9 mouse cellular contexts compared by ENCODE assay signal in genomic region chr19:43440112-43440737, GRCm38 (mm10). TPM values are rescaled to one million over a fixed set of nuclear protein-coding genes. Genes with fewer than 3 reads are reported as not detected.
A peak's percentile ranks its signal among the peaks of the same experiment; 100 is the strongest.
DNase-seq lines count a peak whose midpoint lies in the region; TF ChIP-seq lines count a peak whose summit lies in the region.
"Had no signal": no experiment of that assay in that cellular context is flagged by ENCODE, and none has a peak within 500 bp of the region (broad histone marks: within the 10 kb centered on the region; RNA-seq: fewer than 3 reads in every experiment).

Cnnm1 (plus strand) TSS chr19:43440436.

- DNase-seq in gastrocnemius, adult 2 months = peak; percentile 33
- no peak for DNase-seq in gastrocnemius, adult 18-20 months (ENCODE audit: low spot score)
- peak; percentile 91 to 92 for DNase-seq in cerebellum, postnatal 25 days
- DNase-seq in frontal cortex, postnatal 36 days (ENCODE audit: low spot score in 2 of 2) = peak; percentile 77 to 80
- peak; percentile 77 for DNase-seq in kidney, adult 11 months
- peak; percentile 72 for DNase-seq in left cerebral cortex, postnatal 4 days
- DNase-seq in neural tube, embryonic 10.5 days (ENCODE audit: extremely low spot score, low spot score) = peak; percentile 79
- DNase-seq in thymus, adult 18-20 months = peak; percentile 61 to 68

- intact Hi-C loops in gastrocnemius, adult 2 months (cut with DNase I) = no loop called here
- intact Hi-C loops in left cerebral cortex, postnatal 4 days (cut with DNase I) = no loop called here

- no peak for TF ChIP-seq CTCF in gastrocnemius, adult 2 months (IDR thresholded peaks at IDR 0.05)

- H3K4me3 ChIP-seq in gastrocnemius, adult 2 months = peak within 1 kb of the TSS; percentile 71
- H3K4me3 ChIP-seq: myocyte had no signal

- no peak within 1 kb of the TSS for H3K27ac ChIP-seq in gastrocnemius, adult 2 months

RNA-seq across cellular contexts. Expression of gene Cnnm1, which starts in this region (rescaled TPM):
- total RNA-seq in gastrocnemius, adult 2 months (2021) = under 1 TPM in 1 of 2 experiments, not detected in 1; 0.08 TPM
- under 1 TPM in 1 of 2 experiments, not detected in 1; 0.12 TPM for total RNA-seq in gastrocnemius, adult 18-20 months (2021)
- 10 to 100 TPM; 24.6 to 25.8 TPM for total RNA-seq in left cerebral cortex, postnatal 4 days (2021)

Comparison
In these comparisons a context has a peak if more than half of its experiments do, and no peak if none do; other contexts are left out.
1. RNA of gene Cnnm1 (total RNA-seq): 24.6 to 25.8 TPM in left cerebral cortex, postnatal 4 days; 0.12 TPM in gastrocnemius, adult 18-20 months and 0.08 TPM in gastrocnemius, adult 2 months; every median in the first group is over 10 times any median in the second.
2. Peak in DNase-seq and H3K4me3 ChIP-seq in gastrocnemius, adult 2 months; RNA of the gene not detected or under 1 TPM.